Mouse (Mus musculus): Measurements from ENCODE around the gene Fbxl3.

The Fbxl3 gene

DNA sequence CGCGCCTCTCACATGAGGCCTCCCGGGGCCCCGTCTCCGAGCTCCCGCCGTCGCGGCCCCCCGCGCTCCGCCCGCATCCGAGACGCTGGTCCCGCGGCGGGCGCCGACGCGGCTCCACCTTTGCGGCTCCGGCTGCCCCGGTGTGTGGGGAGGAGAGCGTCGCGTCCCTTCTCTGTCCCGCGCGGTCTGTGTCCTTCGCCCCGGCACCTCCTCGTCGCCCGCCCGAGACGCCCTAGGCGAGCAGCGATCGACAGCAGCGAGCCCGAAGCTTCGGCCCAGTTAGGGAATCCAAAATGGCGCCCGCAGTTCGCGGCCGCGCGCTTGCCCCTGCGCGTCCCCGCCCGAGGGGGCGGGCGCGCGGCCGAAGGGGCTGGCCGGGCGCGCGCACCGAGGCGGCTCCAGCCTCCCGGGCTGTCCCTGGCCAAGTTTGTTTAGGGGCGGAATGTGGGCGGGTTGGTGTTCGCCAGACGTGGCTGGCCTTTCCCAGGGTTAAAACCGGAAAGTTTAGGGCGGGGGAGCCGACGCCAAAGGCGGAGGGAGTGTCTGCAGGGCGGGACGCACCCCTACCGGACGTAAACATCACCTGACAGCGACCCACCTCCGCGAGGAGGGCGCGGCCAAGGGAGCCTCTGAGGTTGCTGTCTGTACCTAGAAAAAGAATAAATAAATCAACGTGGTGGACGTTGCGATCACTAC is at the start of gene Fbxl3:
Fbxl3 (minus strand) TSS at position 329 of the 696 bp plus-strand sequence.
- DNase-seq (ENCODE audit: low spot score in 2 of 2), result peak; percentile 91 to 96

DNA sequence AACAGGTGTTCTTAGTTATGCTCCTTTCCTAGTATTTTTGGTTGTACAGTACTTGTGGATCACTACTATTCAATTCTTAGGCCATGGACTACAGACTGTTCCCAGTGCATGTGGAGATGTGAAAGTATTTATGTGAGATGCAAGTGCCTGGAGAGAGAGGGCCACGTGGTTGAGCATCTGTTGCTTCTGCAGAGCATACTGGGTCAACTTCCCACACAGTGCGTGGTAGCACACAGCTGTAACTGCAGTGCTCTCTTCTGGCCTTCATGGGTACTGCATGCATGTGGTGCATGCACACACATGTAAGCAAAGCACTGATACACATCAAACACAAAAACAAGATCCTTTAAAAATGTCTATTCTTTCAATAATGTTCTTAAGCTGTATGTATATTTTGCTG is 32.6 kb upstream of the Fbxl3 start:
- DNase-seq (ENCODE audit: low spot score in 2 of 2), result no peak

DNA sequence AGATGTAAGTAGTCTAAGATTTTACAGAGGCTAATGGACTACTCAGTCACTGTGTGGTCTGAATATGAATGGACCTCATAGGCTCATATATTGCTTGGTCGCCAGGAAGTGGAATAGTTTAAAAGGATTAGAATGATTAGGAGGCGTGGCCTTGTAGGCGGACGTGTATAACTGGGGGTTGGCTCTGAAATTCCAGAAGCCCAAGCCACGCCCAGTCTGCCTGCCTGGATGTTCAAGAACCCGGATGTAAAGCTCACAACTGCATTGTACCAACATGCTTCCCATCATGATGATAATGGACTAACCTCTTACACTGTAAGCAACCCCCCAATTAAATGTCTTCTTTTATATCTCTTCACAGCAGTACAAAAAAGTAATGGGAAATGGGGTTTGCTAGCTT is 26.4 kb upstream of the Fbxl3 start:
- no peak for DNase-seq (ENCODE audit: low spot score in 2 of 2)

DNA sequence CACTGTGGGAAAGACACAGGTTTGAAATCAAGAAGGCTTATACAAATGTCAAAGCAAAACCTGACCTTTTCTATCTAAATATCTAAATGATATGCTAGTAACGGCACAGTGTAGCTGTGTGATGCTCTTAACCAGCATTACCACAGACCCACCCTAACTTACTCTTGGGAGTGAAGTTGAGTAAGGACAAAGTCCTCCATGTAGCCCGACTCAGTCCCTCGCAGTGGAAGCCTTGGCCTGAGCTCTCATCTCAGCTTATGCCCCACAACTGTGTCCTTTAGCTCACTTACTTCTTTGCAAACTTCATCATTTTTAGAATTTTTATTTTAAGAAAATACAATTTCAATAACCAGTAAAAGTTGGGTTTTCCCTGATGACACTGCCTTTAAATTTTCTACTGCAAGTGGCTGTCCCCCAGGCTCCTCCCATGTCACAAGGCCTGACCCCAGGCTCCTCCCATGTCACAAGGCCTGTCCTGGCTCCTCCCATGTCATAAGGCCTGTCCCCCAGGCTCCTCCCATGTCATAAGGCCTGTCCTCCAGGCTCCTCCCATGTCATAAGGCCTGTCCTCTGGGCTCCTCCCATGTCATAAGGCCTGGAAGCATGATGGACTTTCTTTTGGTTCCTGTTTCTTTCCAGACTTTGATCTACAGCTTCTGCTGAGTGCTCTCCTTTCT is 15.8 kb upstream of the Fbxl3 start:
- no peak for DNase-seq (ENCODE audit: low spot score in 2 of 2)

DNA sequence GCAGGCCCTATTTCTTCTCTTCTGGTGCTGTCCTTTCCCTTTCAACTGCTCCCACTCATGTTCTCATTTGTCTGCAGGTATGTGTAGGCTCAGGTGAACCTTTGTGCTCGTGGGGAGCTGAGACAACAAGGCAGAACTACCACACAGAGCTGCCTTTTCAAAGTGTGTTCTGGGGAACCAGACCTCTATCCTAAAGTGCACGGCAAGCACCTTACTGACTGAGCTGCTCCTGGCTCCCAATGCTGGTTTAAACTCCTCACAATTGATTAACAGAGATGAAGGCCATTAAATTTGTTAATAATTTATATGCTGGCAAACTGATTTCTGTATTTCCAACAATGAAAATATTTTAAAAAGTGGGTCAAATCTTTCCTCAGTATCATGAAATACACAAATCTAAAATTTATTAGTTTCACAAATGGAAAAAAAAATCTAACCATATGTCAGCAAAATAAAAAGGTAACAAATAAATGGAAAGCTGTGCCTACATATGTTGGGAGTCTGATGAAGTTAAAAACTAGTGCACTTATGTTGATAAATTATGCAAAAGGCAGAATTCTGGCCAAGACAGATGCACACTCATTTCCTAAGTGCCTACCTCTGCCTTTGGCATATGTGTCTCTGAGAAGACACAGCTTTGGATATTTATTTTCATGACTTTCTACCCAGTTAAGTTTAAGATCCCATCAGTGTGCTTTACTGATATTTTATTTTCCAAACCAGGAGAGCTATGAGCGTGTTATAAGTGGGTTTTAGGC is 13.4 kb upstream of the Fbxl3 start:
- DNase-seq (ENCODE audit: low spot score in 2 of 2), result no peak

DNA sequence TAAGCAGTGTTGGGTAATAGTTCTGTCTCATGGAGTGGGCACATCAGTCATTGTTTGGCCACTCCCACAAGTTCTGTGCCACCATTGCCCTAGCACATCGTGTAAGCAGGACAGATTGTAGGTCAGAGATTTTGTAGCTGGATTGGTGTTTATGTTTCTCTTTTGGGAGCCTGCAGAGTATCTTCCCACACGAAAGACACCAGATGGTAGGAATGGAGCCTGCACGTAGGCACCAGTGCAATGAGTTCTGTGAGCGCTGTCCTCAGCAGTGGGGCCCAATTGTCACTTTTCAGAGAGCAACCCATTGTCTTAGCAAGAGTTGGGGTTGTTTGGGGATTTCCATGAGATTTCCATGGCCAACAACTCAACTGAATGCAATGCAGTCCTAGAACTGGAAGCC is 10.6 kb upstream of the Fbxl3 start:
- no peak for DNase-seq (ENCODE audit: low spot score in 2 of 2)

DNA sequence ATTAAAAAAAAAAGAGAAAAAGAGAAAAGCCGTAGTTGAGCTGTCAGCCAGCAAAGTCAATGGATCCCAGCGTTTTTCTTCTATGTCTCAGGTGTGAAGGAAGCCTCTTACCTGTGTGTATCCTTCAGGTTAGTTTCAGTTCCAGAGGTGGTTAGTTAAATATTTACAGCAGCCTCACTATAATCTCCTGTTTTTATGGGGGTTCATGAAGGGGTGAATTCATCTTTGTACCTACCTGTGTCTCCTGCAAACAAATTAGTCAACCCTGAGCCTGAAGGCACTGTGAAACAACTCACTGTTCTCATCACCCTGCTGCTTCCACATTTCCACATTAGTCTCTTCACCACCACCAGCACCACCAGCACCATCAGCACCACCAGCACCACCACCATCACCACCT is 6.9 kb upstream of the Fbxl3 start:
- no peak for DNase-seq (ENCODE audit: low spot score in 2 of 2)

DNA sequence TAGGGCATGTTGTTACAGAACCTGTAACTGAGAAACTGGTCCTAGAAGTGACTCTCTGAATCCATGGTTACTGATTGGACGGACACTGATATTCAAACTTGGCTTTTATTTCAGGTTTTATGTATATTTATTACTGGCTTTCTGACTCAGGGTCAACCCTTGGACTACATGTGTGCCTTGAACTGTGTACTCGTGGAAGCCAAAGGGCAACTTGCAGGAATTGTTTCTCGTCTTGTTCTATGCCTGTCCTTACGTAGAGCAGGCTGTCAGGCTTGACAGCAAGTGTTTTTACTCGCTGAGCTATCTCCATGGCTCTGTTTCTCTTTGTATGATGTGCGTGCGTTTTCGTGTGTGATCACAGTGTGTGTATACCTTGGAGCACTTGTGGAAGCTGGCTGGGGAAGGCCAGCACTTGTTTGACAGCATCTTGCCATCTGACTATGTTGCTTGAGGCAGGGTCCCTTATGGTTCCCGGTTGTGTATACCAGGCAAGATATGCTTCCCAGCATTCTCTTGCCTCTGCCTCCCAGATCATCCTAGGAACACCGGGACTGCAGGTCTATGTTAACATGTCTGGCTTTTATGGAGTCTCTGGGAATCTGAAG is 3.5 kb upstream of the Fbxl3 start:
- DNase-seq (ENCODE audit: low spot score in 2 of 2), result no peak

DNA sequence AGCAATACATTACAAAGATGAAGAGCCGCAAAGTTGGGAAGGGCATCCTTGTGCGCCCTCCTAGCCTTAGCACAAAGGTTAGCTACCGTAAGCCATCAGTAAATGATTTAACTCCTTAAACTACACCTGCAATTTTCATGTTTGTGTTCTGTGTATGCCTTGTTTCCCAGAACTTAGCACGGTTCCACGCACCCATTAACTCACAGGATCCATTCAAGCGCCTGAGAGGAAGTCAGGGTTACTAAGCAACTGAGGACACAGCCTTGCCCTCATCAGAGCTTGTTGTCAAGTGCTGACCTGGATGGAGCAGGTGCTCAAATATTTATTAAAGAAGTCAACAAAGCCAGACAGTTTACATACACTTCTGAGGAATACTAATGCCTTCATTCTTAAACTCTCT is 2.9 kb upstream of the Fbxl3 start:
- no peak for DNase-seq (ENCODE audit: low spot score in 2 of 2)

DNA sequence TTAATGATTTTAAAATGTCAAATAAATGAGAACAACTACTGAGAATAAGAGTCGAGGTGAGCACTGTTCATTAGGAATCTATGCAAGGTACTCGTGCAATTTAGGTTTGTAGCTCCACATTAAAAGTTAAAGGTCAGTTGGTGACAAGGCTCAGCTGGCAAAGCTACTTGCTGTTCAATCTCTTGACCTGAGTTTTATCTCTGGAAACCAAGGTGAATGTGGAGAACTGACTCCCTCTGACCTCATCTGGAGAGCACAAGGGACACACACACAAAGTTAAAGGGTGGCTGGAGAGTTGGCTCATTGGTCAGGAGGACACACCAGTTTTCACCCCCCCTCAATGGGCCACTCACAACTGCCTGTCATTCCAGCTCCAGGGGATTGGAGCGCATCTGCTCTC is 1.8 kb upstream of the Fbxl3 start:
- DNase-seq (ENCODE audit: low spot score in 2 of 2), result no peak

DNA sequence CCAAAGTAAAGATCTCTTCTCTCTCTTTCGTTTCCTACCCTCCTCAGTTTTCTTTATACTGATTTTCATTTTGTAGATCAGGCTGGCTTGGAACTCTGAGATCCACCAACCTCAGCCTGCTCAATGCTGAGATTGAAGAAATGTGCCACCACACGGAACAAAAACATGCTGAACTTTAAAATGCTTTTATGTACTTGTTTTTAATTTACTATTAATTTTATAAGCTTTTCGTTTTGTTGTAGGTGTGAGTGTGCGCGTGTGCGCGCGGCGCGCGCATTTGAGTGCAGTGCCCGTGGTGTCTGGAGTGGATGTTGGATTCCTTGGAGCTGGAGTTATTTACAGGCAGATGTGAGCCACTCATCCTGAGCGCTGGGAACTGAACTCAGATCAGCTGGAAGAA is 930 bp upstream of the Fbxl3 start:
- no peak for DNase-seq (ENCODE audit: low spot score in 2 of 2)

DNA sequence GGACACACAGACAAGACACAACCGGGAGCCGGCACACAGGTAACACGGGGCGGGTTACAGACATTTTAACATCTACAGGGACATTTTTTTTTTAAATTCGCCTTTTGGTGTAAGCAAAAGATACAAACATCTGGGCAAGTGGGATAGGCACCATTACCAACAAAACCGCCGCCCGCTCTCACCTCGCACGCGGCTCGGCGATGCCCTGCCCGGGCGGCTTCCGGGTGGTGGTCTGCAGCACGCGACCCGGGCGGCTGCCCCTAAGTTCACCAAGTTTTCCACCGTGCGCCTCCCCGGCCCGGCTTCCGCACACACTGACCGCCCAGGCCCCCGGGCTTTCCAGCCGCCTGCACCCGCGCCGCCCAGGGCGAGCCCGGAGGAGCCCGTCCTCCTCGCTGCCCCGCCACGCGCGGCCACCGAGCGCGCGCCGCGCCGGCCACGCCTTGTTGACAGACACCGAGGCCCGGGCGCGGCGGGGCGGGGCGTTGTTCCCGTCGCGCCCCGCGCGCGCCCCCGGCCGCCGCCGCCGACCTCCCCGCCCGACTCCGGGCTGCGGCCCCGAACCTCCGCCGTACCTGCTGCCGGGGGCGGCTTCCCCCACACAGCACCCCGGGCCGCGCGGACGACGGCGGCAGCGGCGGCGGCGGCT is 655 bp downstream of the Fbxl3 start:
- peak; percentile 74 to 86 for DNase-seq (ENCODE audit: low spot score in 2 of 2)

DNA sequence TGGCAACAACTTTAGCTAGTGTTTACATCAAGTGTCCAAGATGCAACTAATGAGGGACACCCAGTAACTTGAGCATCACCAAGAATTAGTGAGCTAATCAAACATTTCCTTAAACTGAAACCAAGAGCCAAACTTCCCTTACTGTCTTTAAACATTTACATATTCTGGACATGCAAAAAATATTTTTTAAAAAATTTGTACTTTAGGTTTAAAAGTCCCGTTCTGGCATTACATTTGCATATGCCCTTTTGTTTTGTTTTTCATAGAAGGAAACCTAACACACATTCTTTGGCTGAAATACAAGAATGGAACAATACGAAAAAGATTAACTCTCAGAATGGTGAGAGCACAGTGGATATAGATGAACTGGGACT is 1.2 kb downstream of the Fbxl3 start:
- DNase-seq (ENCODE audit: low spot score in 2 of 2), result no peak

DNA sequence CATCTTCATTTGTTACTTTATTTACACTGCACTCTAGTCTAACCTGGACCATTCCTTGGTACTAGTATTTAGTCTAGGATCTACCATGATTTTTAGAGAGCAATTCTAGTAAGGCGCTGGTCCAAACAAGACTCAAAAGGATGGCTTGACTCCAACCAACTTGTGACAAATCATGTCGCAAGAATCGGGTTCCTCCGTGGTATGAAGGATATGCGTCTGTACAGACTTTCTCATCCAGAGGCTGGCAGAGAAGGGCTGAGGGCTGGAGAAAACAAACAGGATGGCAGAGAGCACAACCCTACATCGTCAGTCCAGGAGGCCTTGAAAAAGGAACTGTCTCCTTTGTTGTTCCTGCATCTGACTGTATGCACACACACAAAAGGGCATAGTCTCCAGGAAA is 2.7 kb downstream of the Fbxl3 start:
- peak in 1 of 2 experiments; percentile 39 for DNase-seq (ENCODE audit: low spot score in 2 of 2)

DNA sequence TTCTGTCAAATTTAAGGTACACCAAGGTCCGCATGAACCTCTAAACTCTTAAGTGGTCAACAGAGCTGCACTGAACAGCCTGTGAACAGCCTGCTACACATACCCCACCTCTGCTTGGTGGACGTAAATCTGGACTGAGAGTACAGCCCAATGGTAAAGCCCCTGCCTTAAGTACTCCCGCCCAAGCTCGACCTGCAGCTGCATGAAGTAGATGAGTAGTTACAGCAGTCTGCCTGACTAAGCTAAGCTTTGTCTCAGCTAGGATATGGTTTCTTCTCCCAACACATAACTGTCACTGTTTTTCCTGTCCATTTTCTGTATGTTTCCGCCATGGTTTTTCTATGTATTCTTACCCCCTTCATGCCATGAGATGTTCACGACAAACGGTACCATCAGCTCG is 3.5 kb downstream of the Fbxl3 start:
- no peak for DNase-seq (ENCODE audit: low spot score in 2 of 2)

DNA sequence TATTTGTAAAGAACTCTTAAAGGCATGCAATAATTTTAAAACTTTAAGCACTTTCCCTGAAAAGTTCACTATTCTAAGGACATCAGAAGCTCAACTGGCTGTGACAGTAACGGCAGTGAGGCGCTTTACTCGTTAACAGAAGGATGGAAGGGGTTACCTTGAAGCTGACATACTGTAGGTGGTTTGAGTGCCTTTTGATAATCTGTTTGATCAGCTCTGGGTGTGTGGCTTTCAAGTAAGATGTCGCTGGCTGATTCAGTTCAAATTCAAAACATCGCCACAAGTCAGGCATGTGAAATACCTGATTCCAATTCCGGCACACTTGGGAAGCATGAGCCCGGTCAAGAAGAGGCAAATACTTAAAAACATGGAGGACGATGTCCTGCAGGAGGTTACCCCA is 4.3 kb downstream of the Fbxl3 start:
- DNase-seq (ENCODE audit: low spot score in 2 of 2), result no peak

DNA sequence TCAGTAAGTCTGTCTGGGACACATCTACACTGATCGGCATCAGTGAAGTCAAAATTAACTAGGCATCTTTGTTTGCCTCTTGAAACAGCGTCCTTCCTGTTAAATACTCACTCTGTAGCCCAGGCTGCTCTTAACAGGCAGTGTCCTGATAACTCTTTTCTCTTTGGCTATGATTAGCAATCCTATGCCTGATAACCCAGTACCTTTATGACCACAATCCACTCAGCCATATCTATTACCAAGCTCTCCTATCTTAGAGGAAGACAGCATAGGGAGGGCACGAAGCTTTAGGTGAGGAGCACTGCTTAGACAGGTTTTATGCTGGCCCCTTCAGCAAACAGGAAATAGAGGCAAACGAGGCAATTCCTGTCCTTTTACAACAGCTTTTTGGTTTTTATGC is 5.7 kb downstream of the Fbxl3 start:
- DNase-seq (ENCODE audit: low spot score in 2 of 2), result no peak

DNA sequence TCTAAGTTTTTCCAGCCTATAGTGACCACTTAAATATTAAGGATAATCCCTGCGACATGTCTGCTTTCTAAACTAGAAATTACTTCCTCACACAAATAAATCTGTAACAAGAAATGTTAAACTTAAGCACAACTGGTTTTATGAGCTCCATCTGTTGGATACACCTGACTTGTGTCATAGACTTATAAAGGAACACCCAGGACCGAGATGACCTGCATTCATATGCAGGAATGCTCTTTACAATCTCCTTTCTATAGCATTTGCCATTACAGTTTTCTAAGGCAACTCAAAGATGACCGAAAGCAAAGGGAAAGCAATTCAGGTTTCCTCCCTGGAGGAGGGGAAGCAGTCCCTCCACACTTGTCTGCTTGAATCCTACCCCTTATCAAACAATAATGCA is 6.1 kb downstream of the Fbxl3 start:
- no peak for DNase-seq (ENCODE audit: low spot score in 2 of 2)

DNA sequence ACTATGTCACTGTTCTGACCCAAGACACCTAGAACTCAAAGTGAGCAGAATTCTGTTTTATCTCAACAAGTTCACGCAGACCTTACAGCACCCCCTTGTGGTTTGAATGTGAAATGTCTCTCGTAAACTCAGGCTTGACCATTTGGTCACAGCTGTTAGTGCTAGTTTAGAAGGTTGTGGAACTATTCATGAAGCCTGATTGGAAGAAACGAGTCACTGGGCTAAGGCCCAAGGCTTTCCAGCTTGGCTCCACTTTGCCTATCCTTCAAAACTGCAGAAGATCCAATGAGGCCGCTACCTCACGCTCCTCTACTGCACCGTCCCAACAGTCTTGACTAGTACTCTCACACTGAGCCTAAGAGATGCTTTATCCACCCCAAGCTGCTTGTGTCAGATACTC is 10.7 kb downstream of the Fbxl3 start:
- peak in 1 of 2 experiments; percentile 41 for DNase-seq (ENCODE audit: low spot score in 2 of 2)

DNA sequence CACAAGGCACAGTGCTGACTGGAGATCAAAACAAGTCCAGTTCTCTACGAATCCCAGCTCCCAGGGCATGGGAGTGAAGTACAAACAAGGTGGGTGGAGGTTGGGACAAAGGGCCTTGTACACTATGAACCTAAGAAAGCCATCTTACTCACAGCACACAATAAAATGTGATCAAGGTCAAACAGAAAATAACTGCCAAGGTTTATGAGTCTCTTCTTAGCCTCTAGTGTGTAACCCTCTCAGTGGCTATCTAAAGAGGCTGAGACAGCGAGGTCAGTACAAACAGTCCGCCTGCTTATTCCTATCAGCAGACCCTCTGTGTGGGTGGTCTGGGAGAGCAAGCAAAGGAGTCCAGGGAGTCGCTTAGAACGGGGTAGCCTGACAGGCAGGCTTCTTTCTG is 11.5 kb downstream of the Fbxl3 start:
- DNase-seq (ENCODE audit: low spot score in 2 of 2), result no peak

DNA sequence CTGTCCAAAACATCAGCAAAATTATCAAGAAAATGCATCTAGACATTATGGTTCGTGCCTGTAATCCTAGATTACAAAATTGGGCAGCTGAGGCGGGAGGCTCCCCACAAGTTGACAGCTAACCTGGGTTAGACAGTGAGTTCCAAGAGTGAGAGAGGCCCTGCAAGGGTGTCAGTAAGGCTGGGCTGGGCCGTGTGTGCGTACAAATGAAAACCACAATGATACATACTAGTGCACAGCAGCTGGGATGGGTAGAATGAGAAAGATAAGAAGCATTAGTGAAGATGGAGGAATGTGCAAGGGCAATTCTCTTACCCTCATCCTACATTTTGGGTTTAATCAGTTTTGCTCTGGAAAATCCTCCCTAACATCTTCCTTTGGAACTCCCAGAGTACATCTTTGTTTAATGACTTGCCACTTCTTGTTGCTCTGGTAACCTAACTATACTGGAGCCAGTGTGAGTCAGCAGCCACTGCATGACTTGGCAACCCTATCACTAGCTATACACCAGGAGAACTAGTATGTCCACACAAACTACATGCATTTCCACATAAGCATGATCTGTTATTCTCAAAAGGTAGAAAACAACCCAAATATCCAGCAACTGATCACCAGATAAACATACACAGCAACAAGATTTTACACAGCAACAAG is 12.6 kb downstream of the Fbxl3 start:
- DNase-seq (ENCODE audit: low spot score in 2 of 2), result no peak
